Mouse (Mus musculus) cerebellum, adult 18-20 months (tissue): Measurements from ENCODE around the gene AW551984.

Experiments used
- DNase-seq, 2 experiments: peaks; one replicate each; pipeline ENCODE4 v3.0.0; 2021

The AW551984 gene

DNA sequence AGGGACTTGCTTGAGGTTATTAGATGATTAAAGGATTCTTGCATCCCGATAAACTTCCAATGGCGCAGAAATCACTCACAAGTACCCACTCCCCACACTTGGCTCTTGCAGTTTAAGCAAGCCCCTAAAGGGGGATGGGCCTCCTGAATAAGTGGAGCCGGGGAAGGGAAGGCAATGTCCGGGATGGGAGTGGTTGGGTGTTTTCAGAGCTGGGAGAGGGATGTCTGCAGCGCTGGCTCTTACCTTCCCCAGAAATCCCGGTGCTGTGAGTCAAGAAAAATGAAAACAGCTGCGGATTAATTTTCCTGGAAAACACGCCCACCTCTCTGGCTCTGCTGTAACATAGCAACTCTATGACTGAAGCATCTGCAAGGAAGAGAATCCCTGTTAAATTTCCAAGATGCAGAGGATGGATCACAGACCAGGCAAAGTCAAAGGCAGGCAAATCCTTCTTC lies at the start of gene AW551984:
AW551984 (minus strand) TSS at position 405 of the 455 bp plus-strand sequence.
- DNase-seq, result no peak

DNA sequence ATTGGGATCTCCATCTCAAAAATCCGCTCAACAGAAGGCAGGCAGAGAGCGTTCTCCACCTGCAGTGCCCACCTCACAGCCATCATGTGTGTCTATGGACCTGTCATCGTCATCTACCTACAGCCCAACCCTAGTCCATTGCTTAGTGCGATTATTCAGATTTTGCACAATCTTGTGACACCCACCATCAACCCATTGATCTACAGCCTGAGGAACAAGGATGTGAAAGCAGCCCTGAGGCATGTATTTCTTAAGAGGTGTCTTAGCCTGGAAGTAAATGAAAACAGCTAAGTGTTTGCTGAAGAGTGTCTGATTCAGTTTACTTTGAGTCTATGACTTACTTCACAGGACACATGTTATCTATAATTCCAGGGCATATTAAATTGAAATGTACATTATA lies 43.2 kb upstream of the AW551984 start:
- no peak for DNase-seq

GRCm38 (mm10) chr9:39644785-39645184 lies 40.6 kb upstream of the AW551984 start, which contains the start of gene Olfr961:
Gene Olfr961 (plus strand): TSS chr9:39645085.
- DNase-seq, result no peak

DNA sequence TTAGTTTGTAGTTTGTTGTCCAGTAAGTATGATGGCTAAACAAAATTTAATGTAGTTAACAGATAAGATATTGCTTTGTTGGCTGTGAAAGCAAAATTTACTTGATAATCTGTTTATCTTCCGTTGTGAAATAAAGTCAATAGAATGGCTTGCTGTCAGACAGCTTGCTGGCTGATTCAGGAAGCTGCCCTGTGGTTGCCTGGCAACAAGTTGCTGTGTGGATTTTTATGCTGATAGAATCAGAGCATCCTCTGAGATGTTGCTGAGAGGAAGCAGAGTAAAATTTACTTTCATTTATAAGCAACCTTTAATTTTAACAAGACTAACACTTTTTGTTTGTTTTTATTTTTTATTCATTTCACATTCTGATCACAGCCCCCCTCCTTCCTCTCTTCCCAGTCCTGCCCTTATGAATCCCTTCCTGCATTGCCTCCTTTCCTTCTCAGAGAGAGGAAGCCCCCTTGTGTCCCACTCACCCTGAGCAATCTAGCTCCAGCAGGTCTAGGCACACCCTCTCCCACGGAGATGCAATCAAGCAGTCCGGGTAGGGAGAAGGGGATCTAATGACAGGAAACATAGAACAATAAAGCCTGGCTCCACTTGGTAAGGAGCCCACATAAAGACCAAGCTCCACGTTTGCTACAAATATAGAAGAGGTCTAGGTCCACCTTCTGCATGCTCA lies 29.9 kb upstream of the AW551984 start:
- no peak for DNase-seq

DNA sequence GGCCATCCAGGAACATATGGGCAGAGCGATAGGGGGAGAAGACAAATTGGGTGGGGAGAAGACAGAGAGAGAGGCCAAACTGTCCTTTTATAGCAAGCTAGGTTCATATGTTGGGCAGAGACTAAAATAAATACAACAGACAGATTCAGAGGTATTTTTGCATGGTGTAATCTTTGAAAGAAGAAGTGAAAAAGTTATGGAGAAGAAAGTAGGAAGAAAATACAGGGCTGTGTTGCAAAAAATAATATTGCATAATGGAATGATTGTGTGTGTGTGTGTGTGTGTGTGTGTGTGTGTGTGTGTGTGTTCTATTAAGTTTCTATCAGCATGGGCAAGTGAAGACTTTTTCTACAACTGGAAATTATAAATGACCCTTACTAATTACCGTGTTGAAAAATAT lies 24.9 kb upstream of the AW551984 start:
- DNase-seq, result no peak

DNA sequence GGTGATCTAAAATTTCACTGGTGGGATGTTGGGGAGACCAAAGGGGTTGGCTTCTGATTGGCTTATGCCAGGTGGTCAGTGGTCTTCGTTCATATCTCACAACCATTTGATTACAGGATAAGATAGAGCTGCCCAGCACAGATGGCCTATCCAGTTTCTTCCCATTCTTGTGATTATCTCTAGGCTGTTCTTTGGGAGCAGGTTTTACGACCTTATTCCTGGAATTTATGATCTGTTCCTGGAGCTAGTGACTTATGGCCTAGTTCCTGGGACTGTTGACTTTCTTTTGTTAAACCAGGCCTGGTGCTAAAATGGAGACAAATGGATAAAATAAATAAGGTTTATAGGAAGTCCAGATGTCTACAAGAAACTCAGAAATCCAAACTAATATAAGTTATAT lies 20.5 kb upstream of the AW551984 start:
- no peak for DNase-seq

DNA sequence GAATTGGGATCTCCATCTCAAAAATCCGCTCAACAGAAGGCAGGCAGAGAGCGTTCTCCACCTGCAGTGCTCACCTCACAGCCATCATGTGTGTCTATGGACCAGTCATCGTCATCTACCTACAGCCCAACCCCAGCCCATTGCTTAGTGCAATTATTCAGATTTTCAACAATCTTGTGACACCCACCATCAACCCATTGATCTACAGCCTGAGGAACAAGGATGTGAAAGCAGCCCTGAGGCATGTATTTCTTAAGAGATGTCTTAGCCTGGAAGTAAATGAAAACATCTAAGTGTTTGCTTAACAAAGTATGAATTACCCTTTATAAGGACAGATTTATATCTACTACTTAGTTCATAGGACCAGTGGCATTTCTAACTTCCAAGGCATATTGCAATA lies 19.6 kb upstream of the AW551984 start:
- DNase-seq, result no peak

GRCm38 (mm10) chr9:39621073-39621472 lies 16.9 kb upstream of the AW551984 start, which contains the start of gene Olfr960:
Gene Olfr960 (plus strand): TSS chr9:39621373.
- no peak for DNase-seq

DNA sequence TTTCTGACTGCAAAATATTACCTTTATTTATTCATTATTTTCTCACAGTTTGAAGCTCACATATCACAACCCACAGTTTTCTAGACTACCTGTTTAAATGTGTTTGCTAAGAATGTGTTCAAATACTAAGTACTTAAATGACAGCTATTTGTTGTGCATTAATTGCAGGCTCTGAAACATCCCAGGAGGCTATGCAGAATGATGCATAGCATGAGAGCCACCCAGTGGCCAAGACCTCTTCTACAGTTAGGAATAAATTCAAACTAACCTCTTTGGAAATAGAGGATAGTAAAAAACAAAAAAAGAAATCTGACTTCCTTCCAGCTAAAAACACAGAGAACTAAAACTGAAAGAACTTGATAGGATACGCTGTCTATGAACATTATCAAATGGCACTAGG lies 7.8 kb upstream of the AW551984 start:
- no peak for DNase-seq

DNA sequence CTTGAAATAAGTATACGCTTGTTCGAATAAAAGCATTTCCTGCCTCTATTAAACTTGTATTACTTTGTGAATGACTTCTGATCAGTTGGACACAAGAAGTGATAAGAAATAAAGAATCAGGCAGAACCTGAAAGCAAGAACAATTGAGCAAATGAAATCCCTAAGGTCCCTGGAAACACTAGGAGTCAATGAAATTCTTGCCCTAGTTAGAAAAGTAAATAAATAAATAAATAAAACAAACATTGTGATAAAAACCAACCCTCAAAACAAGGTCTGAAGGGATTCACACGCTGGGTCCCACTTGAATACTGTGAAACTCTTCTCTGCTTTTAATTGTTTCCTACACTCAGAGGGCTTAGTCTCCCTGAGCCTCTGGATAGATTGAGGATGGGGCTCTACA lies 6.2 kb upstream of the AW551984 start, which contains the start of gene Olfr148:
Olfr148 (plus strand) TSS at position 301 of the 400 bp plus-strand sequence.
- DNase-seq, result no peak

DNA sequence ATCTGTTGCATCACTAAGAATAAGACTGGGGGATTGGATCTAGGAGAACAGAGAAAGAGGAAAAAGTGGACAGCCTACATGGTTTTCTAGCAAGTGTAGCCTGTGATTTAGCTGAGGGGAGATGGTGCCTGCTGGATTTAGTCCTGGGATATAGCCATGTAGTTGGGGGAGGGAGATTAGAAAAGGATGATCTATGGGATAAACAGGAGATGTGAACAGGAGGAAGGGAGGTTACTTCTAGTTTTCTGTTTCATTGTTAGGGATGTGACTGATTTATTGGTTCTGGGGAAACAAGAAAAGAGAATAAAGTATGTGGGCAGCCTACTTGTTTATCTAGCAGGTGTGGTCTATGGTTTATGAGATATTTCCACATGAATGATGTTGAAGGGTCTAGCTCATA lies 4.3 kb upstream of the AW551984 start:
- no peak for DNase-seq

DNA sequence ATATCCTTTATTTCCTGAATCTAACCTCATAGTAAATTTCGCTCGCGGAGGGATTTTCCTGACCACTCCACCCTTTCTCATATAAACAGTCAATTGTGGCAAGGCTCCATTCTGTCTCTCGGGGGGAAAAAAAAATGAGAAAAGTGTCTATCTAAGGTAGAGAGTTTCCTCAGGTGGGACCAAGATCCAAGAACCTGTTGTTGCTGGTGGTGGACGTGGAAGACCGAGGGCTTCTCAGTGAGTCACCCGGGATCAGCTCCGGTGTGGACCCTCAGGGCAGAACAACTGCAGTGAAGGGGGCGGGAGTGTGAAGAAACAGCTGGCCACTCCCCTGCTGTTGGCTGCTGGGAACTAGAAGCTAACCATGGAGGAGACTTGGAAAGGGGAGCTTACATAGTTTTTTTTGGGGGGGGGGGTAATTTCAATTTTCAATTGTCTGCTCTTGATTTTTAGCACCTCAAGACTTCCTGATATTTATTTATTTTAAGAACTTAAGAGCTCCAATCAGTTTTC lies 814 bp downstream of the AW551984 start:
- DNase-seq, result no peak

DNA sequence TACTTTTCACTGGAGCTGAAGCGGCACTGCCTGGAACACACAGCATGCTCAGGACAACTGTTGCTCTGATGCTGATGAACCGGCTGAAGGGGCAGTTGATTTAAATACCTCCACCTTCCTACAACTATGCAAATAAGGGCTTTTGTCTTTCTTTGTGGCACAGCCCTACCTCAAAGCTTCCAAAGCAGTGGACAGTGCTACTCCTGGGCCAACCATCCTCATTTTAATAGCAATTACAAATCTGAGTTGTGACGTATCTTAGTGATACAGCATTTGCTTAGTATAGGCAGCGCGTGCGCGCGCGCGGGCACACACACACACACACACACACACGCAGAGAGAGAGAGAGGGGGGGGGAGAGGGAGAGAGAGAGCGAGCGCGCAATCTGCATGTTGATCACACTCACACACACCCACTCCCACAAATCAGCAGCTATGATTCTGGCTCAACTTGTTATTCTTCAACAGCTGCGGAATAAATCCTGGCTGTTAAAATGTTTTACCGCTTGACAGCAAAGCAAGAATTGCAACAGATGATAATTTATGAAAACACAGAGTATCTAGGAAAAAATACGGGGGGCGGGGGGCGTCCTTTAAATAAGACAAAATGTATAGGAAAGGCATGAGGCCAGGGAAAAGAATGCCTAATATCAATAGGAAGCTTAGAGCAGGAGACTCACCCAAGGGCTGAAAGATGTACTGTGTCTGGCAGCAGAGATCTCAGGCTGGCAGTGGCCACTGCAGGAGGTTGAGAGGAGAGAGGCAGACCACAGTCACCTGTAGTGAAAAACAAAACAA lies 1.5 kb downstream of the AW551984 start:
- no peak for DNase-seq

- DNase-seq, result no peak
Measured at GRCm38 (mm10) chr9:39577050-39577449, 27.2 kb downstream of the AW551984 start.

DNA sequence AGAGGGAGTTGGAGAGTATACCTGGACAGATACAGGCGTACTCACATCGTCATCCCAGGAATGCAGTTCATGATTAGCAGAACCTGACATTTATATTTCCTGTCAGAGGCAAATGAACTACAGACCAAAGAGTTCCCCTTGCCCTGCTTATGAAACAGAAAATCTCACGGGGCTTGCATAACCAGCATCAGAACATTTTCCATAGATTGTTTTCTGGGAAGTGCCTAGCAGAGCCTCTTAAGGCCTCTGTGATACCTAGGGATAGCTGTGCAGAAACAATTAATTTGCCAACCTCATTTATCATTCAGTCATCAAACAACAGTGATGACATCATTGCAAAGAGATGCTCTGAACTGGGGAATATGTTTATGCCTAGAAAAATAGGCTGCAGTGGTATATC lies 28.7 kb downstream of the AW551984 start, which contains the start of gene Olfr959:
Olfr959 (minus strand) TSS at position 101 of the 400 bp plus-strand sequence.
- DNase-seq, result no peak

DNA sequence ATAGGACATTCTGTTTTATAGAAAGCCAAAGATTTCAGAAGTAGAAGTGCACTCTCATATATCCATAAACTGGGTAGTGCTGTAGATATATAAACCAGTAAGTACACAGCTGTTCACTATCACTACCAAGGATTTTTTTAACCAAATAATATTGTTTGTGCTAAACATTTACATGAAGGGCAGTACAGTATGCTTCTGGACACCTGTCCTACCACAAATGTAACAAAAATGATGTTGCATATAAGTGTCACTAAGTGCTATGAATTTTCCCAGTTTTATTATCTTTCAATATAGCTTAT lies 45.9 kb downstream of the AW551984 start:
- no peak for DNase-seq

DNA sequence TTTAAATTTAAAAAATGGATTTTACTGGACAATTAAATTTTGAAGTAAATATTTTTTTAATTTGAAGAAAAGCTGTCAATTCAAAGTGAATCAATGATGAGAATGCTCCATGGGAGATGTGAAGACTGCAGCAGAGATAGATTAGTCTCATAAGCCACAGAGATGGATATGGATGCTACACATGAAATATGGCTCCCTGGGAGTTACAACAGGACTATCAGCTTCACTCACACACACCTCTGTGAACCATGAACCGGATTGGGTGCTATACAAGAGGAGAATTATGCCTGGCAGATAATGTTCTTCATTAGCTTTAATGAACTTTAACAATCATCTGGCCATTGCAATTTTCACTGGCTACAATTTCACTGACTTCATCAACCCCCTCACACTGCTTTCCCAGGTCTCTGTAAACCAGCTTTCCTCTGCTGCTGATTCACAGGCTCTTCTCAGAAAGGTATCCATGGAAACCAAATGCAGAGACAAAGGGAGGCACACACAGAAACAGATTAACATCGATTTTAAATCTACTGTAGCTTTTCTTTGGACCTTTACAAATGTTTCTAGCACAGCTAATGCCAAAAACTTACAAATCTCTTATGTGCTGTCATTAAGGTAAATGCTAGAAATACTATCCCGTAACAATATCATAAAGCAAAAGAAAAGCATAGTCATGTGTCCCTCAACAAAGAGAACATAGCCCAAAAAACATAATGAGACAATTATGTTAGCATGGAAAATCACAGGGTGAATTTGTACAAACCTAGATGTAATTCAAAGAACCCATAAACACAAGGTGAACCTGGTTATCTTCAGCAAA lies 46.5 kb downstream of the AW551984 start:
- no peak for DNase-seq

DNA sequence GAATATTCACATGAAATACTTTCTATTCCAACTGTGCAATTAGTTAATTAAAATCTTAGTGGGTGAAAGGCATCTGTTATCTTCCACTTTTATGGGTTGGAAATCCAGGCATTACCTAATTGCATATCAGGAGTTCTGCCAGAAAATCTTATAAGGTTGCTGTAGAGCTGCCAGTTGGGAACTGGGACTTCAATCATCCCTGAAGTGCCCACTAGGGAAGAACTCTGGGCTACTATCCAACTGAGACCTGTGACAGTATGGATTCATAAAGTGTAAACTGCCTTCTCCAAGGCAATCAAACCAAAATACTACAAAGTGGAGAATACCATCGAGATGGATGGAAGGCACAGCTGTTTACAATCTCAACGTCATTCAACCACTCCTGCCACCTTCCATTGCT lies 50.3 kb downstream of the AW551984 start, which contains the start of gene Olfr958:
Olfr958 (minus strand) TSS at position 109 of the 400 bp plus-strand sequence.
- no peak for DNase-seq

GRCm38 (mm10) chr9:39550806-39551205 lies 53.4 kb downstream of the AW551984 start:
- DNase-seq, result no peak
